Mouse (Mus musculus): ENCODE results near the gene Plekho2. TPM values are rescaled to one million over a fixed set of nuclear protein-coding genes. Genes with fewer than 3 reads are reported as not detected.
A peak's percentile ranks its signal among the peaks of the same experiment; 100 is the strongest.

Gene Plekho2
- polyA plus RNA-seq, 1 experiment from 2014 or later: 7.6 TPM

- ATAC-seq (ENCODE audit: low FRiP score): no peak
- Histone ChIP-seq H3K9ac (peak overlapping the region; percentile 31; the same call in 1 of the 2 replicates), H3K4me2 (no peak overlapping the region), H3K4me1 (replicated peaks) (peaks cover 46% of the 10 kb centered on the region), H3K9me3 (no peaks in the 10 kb centered on the region), H3K4me3 (no peak overlapping the region), H3K27me3 (no peaks in the 10 kb centered on the region), H3K27ac (peak overlapping the region; percentile 55), H3K36me3 (no peaks in the 10 kb centered on the region)
- WGBS: 45% methylated on average over 8 of the region's 8 CpGs
Observed at GRCm38 (mm10) chr9:65548311-65548710, 31.5 kb downstream of the Plekho2 start.

DNA sequence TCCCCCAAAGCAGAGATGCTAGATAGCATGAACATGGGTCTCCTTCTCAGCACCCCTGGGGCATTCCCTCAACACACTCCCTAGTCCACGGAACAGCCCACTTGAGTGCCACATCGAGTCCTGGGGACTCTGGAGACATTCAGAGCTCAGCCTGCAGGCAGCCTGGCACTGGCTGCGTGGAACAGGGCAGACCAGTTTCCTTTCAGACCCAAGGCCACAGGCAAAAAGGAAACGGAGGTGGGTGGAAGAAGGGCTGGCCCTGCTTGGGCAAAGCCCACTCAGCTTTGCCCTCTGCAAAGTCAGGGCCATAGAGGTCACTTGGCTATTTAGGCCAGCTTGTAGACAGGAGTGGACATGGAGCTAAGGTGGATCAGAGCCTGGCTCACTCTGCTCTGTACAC is 32.0 kb downstream of the Plekho2 start:
- Histone ChIP-seq H3K4me3 (no peak overlapping the region), H3K27me3 (no peaks in the 10 kb centered on the region), H3K36me3 (no peaks in the 10 kb centered on the region), H3K4me2 (no peak overlapping the region), H3K9me3 (no peaks in the 10 kb centered on the region), H3K27ac (peak overlapping the region; percentile 55), H3K4me1 (replicated peaks) (peaks cover 46% of the 10 kb centered on the region), H3K9ac (peak overlapping the region; percentile 1; the same call in 1 of the 2 replicates)
- no peak for ATAC-seq (ENCODE audit: low FRiP score)
- 61% methylated on average over 4 of the region's 4 CpGs for WGBS

DNA sequence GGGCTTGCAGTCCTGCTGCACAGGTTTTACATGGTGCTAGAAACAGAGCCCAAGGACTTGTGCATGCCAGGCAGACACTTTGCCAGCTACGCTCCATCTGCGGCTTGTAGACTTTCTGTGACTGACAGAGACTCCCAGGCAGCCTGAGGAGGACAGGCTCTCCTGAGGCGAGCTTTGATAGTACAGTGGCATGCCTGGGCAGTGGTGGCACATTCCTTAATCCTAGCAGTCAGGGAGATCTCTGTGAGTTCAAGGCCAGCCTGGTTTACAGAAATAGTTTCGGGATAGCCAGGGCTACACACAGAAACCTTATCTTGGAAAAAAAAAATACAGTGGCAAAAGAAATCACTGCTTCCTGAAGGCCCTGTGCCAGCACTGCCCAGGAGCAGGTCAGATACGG is 32.7 kb downstream of the Plekho2 start:
- peaks cover 46% of the 10 kb centered on the region for H3K4me1 ChIP-seq (replicated peaks)
- no peak overlapping the region for H3K27ac ChIP-seq
- no peak for ATAC-seq (ENCODE audit: low FRiP score)
- 85% methylated on average over 5 of the region's 5 CpGs for WGBS
- H3K9ac ChIP-seq: no peak overlapping the region
- H3K9me3 ChIP-seq: no peaks in the 10 kb centered on the region
- no peak overlapping the region for H3K4me3 ChIP-seq
- no peaks in the 10 kb centered on the region for H3K36me3 ChIP-seq
- H3K27me3 ChIP-seq: no peaks in the 10 kb centered on the region
- no peak overlapping the region for H3K4me2 ChIP-seq

DNA sequence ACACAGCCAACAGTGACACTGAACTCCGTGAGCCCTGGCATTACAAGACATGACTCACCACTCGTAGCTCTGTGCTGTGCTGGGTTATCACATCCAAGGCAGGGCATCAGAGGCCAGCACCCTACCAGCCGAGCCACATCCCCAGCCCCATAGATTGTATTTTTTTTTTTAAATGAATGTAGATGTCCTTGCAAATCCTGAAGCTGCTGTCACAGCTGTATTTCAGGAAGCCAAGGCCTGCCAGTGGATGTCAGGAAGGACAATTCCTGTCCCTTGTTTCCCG is 33.5 kb downstream of the Plekho2 start:
- H3K27ac ChIP-seq: no peak overlapping the region
- no peak overlapping the region for H3K4me3 ChIP-seq
- H3K9me3 ChIP-seq: no peaks in the 10 kb centered on the region
- H3K4me2 ChIP-seq: no peak overlapping the region
- H3K27me3 ChIP-seq: no peaks in the 10 kb centered on the region
- H3K4me1 ChIP-seq (replicated peaks): peaks cover 49% of the 10 kb centered on the region
- WGBS: 61% methylated on average over 4 of the region's 4 CpGs
- H3K36me3 ChIP-seq: no peaks in the 10 kb centered on the region
- no peak for ATAC-seq (ENCODE audit: low FRiP score)
- H3K9ac ChIP-seq: no peak overlapping the region

DNA sequence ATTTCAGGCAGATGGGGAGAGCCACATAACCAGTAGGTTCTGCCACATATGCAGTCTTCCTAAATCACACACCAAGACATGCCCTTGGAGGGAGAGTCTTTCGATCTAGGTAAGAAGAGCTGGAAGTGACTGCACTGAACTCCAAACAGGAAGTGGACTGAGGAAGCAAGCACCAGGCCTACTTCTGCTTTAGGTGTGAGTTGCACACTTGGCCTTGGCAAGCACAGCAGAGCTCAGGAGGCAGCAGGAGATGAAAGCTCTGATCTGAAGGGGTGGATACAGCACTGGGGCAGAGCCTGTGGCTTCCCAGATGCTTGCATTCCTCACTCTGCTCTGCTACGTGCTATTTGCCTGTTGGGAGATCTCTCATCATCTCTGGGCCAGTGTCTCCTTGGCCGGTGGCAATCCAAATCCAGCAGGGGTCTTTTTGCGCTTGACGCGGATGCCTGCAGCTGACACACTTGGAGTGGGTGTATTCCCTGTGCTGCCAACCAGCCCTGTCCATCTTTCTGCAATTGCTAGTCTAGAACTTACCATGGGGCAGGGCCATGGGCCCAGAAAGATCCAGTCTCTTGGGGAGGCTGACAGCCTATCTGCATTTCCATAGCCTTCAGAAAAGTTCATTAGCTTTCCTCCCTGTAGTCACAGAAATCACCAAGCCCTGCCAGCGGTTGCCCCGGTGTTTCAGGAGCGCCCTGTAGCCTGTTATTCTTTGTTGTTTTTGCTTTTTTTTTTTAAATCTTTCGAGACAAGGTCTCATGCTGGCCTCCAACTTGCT is 34.0 kb downstream of the Plekho2 start:
- Histone ChIP-seq H3K36me3 (no peaks in the 10 kb centered on the region), H3K4me3 (no peak overlapping the region), H3K4me2 (no peak overlapping the region), H3K27me3 (no peaks in the 10 kb centered on the region), H3K9ac (no peak overlapping the region), H3K9me3 (no peaks in the 10 kb centered on the region), H3K4me1 (replicated peaks) (peaks cover 43% of the 10 kb centered on the region), H3K27ac (peak overlapping the region; percentile 23; the same call in 1 of the 2 replicates)
- 71% methylated on average over 10 of the region's 10 CpGs for WGBS
- no peak for ATAC-seq (ENCODE audit: low FRiP score)

DNA sequence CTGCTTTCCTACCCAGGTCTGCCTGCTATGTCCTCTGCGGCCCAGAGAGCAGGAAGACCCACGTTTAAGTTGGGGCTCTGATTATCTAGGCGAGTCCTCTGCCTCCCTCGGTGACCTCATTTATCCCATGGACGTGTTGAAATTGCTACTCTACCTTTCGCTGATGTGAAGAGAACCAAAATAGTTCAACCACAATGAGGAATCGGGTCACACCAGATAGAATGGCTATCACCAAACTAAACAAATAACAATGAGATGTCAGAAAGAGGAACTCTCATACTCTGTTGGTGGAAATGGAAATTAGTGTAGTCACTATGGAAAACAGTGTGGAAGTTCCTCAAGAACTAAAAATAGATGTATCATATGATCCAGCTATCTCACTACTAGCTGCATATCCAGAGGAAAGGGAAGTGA is 37.7 kb downstream of the Plekho2 start:
- Histone ChIP-seq H3K9me3 (no peaks in the 10 kb centered on the region), H3K27ac (no peak overlapping the region), H3K27me3 (no peaks in the 10 kb centered on the region), H3K4me3 (no peak overlapping the region), H3K4me1 (replicated peaks) (peaks cover 17% of the 10 kb centered on the region), H3K9ac (no peak overlapping the region), H3K36me3 (no peaks in the 10 kb centered on the region), H3K4me2 (no peak overlapping the region)
- WGBS: 88% methylated on average over 7 of the region's 7 CpGs
- ATAC-seq (ENCODE audit: low FRiP score): no peak

- no peak overlapping the region for H3K9ac ChIP-seq
- H3K9me3 ChIP-seq: no peaks in the 10 kb centered on the region
- 69% methylated on average over 13 of the region's 13 CpGs for WGBS
- no peak overlapping the region for H3K4me3 ChIP-seq
- ATAC-seq (ENCODE audit: low FRiP score): no peak
- H3K36me3 ChIP-seq: no peaks in the 10 kb centered on the region
- H3K4me2 ChIP-seq: no peak overlapping the region
- H3K27me3 ChIP-seq: no peaks in the 10 kb centered on the region
- no peak overlapping the region for H3K27ac ChIP-seq
- peaks cover 15% of the 10 kb centered on the region for H3K4me1 ChIP-seq (replicated peaks)
Observed at GRCm38 (mm10) chr9:65541126-65542068, 38.4 kb downstream of the Plekho2 start.

DNA sequence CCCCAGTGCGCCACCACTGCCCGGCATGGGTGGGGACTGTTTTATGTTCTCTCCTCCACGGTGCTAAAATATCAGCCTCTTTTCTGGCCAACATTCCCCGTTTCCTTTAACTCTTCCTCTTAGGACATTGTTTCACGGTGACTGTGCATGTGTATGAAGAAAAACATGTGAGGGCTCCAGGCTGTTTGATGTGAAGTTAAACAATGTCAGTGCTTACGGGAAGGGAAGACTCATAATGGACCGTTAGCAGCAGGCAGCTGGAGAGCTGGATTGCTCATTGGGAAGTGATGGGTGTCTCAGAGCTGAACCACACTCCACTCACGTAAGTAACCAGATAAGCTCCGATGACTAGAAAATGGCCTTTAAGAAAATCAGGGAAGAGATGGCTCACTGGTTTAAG is 40.1 kb downstream of the Plekho2 start:
- WGBS: 87% methylated on average over 9 of the region's 9 CpGs
- no peak overlapping the region for H3K9ac ChIP-seq
- no peak overlapping the region for H3K4me3 ChIP-seq
- H3K36me3 ChIP-seq: no peaks in the 10 kb centered on the region
- no peaks in the 10 kb centered on the region for H3K9me3 ChIP-seq
- no peak overlapping the region for H3K4me2 ChIP-seq
- no peak for ATAC-seq (ENCODE audit: low FRiP score)
- H3K27me3 ChIP-seq: no peaks in the 10 kb centered on the region
- peaks cover 5% of the 10 kb centered on the region; the same call in 1 of the 2 replicates for H3K4me1 ChIP-seq (replicated peaks)
- H3K27ac ChIP-seq: no peak overlapping the region

- no peak overlapping the region for H3K9ac ChIP-seq
- ATAC-seq (ENCODE audit: low FRiP score): no peak
- no peak overlapping the region for H3K4me2 ChIP-seq
- H3K27ac ChIP-seq: no peak overlapping the region
- H3K4me1 ChIP-seq (replicated peaks): peaks cover 5% of the 10 kb centered on the region; the same call in 1 of the 2 replicates
- no peak overlapping the region for H3K4me3 ChIP-seq
- no peaks in the 10 kb centered on the region for H3K36me3 ChIP-seq
- 88% methylated on average over 8 of the region's 8 CpGs for WGBS
- no peaks in the 10 kb centered on the region for H3K27me3 ChIP-seq
- no peaks in the 10 kb centered on the region for H3K9me3 ChIP-seq
Observed at GRCm38 (mm10) chr9:65537901-65538630, 41.8 kb downstream of the Plekho2 start.

- Histone ChIP-seq H3K27me3 (no peaks in the 10 kb centered on the region), H3K27ac (no peak overlapping the region), H3K4me2 (no peak overlapping the region), H3K4me1 (replicated peaks) (0 out of 2 replicates have a peak, but pooled peaks cover under 1% of the 10 kb centered on the region), H3K9me3 (no peaks in the 10 kb centered on the region), H3K4me3 (no peak overlapping the region), H3K36me3 (no peaks in the 10 kb centered on the region), H3K9ac (no peak overlapping the region)
- ATAC-seq (ENCODE audit: low FRiP score): no peak
- 86% methylated on average over 4 of the region's 4 CpGs for WGBS
Observed at GRCm38 (mm10) chr9:65536491-65536890, 43.3 kb downstream of the Plekho2 start.

DNA sequence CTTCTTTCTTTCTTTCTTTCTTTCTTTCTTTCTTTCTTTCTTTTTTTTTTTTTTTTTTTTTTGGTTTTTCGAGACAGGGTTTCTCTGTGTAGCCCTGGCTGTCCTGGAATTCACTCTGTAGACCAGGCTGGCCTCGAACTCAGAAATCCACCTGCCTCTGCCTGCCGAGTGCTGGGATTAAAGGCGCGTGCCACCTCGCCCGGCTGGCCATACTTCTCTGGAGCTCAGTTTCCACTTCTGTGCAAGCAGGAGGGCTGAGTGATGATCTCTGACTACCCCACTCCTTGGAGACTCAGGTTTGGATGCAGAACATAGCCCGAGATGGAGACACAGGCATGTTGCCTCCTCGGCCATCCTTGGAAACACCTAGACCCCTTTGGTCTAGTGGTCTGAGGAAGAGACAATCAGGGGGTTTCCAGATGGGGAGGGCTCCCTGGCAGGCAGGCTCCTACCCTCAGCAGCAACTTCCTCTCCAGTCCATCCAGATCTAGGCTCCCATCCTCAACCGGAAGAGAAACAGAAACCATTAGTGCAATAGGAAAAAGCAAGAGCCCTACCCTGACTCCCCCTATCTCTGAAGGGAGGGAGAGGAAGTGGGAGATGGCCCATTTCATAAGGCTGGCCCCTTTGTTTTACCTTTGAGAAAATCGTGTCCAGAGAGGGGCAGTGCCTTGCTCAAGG is 43.9 kb downstream of the Plekho2 start:
- WGBS: 88% methylated on average over 11 of the region's 11 CpGs
- Histone ChIP-seq H3K4me3 (no peak overlapping the region), H3K36me3 (no peaks in the 10 kb centered on the region), H3K27me3 (no peaks in the 10 kb centered on the region), H3K4me1 (replicated peaks) (no peaks in the 10 kb centered on the region), H3K27ac (no peak overlapping the region), H3K4me2 (no peak overlapping the region), H3K9ac (no peak overlapping the region), H3K9me3 (no peaks in the 10 kb centered on the region)
- no peak for ATAC-seq (ENCODE audit: low FRiP score)
